Mouse (Mus musculus): ENCODE measurements at regions not wholly inside any gene's neighbourhood (a gene's known extent, or its start where the extent isn't known, plus 50 kb on each side); places are given as distances from the start of the nearest gene placed in this dataset.
"Not testable (repeated sequence)": the region's sequence is repeated elsewhere in the genome, so short reads cannot be mapped to it uniquely, and the experiment has no call there.

GRCm38 (mm10) chr7:60492028-60492995 lies 352.3 kb upstream of the Snrpn start:
- peak; percentile 26 to 40 for DNase-seq

DNA sequence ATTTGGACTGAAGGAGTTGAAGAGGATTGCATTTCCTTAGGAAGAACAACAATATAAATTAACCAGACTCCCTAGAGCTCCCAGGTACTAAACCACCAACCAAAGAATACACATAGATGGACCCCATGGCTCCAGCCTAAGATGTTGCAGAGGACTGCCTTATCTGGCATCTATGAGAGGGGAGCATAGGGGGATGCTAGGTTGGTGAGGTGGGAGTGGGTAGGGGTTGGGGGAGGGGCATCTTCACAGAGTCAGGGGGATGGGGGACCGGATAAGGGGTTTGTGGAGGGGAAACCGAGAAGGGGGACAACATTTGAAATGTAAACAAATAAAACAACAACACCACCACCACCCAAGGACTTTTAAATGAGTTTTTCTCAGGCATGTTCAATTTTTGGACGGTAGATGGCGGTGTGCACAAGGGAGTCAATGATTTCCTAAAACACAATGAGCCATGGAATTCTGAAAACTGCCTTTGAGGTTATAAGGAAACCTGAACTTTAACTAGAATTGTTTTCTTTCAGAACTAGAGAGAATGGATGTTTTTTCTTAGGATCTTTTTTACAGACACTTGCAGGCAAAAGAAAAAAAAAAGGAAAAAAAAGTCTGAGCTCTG lies 347.9 kb upstream of the Snrpn start:
- DNase-seq, result not testable (repeated sequence)

- DNase-seq, result not testable (repeated sequence)
Observed at GRCm38 (mm10) chr7:60450074-60450603, 310.1 kb upstream of the Snrpn start.

GRCm38 (mm10) chr7:60449239-60450073 lies 309.4 kb upstream of the Snrpn start:
- DNase-seq, result not testable (repeated sequence)

GRCm38 (mm10) chr7:60438781-60439180 lies 298.8 kb upstream of the Snrpn start:
- DNase-seq, result no peak

- peak; percentile 14 to 30 for DNase-seq
Observed at GRCm38 (mm10) chr7:60391011-60391863, 251.2 kb upstream of the Snrpn start.

DNA sequence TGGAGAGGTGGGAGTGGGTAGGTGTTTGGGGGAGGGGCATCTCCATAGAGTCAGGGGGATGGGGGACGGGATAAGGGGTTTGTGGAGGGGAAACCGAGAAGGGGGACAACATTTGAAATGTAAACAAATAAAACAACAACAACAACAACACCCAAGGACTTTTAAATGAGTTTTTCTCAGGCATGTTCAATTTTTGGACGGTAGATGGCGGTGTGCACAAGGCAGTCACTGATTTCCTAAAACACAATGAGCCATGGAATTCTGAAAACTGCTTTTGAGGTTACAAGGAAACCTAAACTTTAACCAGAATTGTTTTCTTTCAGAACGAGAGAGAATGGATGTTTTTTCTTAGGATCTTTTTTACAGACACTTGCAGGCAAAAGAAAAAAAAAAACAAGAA lies 246.9 kb upstream of the Snrpn start:
- DNase-seq, result not testable (repeated sequence)

DNA sequence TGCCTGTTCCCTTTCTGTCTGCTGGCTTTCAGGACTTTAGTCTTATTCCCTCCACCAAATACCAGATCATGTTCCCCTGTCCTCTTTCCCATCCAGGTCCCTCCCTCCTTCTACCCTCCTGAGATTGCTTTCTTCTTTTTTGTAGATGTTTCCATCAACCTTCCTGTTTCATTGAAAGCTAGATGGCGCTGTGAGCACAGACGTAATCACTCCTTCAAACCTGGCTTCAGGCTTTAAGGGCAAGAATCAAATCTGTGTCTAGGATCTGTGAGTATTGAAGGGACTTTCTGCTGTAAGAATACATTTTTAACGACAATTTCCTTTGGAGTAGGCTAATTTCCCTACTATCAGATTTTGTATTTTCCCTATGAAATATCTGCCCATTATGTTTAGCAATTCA lies 234.0 kb upstream of the Snrpn start:
- not testable (repeated sequence) for DNase-seq

DNA sequence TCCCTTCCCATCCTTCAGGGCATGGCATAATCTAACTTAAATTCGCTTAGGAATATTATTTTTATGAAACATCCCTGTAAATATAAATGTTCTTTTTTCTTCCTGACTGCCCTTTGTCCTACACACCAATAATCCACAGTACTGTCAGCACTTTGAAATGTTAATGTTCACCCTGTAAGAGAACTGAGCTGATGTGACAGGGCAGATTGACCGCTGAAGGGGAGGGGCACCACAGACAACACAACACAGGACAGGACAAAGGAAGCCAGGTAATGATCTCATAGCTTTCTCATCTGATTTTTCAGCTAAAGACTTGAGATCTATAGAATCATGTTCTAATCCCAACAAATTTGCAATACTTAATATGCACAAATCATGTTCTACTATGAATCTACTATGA lies 212.2 kb upstream of the Snrpn start:
- not testable (repeated sequence) for DNase-seq
